Mouse (Mus musculus) myocyte (in vitro differentiated cells): ENCODE measurements around the gene Ttc30a2.

ENCODE experiments used
- E2F4 ChIP-seq: IDR thresholded peaks from one replicate; pipeline ENCODE4 v1.6.1; 2011; ENCODE audit warnings: mild to moderate bottlenecking, control low read depth, moderate library complexity; ENCODE audit not compliant: insufficient read depth
- POLR2A ChIP-seq: IDR thresholded peaks from one replicate; pipeline ENCODE4 v1.6.1; 2011; ENCODE audit warnings: low read depth, mild to moderate bottlenecking, control low read depth, moderate library complexity; ENCODE audit not compliant: insufficient read length
- TCF12 ChIP-seq: IDR thresholded peaks from one replicate; pipeline ENCODE4 v1.6.1; 2011; ENCODE audit warnings: mild to moderate bottlenecking, control low read depth; ENCODE audit not compliant: poor library complexity, insufficient read depth, severe bottlenecking

DNA sequence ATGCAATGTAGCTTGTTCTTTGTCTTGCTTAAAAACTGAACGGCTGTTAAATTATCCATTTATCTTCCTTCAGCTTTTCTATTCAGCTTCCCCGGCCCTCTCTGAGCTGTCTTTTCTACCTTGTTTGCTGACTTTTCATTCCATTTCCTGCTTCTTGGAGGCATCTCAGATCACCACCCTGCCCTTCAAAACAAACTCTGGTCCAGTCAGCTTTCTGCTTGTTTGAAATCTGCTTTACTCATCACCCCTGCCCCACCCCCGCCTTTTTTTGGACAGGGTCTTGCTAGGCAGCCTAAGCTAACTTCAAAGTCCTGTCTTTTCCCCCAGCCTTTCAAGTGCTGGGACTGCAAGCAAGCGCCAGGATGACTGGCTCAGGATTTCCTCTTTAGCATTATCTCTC is 28.2 kb upstream of the Ttc30a2 start:
- TF ChIP-seq POLR2A (no peak), TCF12 (no peak), E2F4 (no peak)
